Mouse (Mus musculus) kidney, adult 2 months (tissue): ENCODE results near the gene Nfatc2ip. TPM values are rescaled to one million over a fixed set of nuclear protein-coding genes. Genes with fewer than 3 reads are reported as not detected.

Experiments
- DNase-seq: peaks from one replicate; pipeline ENCODE4 v3.0.0; 2021
- H3K27ac ChIP-seq: fragments of 200-500 bp; 2 replicates; pipeline ENCODE4 v1.5.1; 2012; ENCODE audit warnings: low read depth, low read length, control low read depth, inconsistent platforms; ENCODE audit not compliant: insufficient read depth
- H3K27me3 ChIP-seq: fragments of 200-500 bp; replicated peaks from 2 replicates; pipeline ENCODE4 v1.6.1; 2012; ENCODE audit warnings: mild to moderate bottlenecking, moderate library complexity, low read length, inconsistent platforms; ENCODE audit not compliant: control insufficient read depth, insufficient read depth
- H3K36me3 ChIP-seq: fragments of 200-500 bp; 2 replicates; pipeline ENCODE4 v1.6.1; 2012; ENCODE audit warnings: mild to moderate bottlenecking, moderate library complexity, low read length, inconsistent platforms; ENCODE audit not compliant: control insufficient read depth, insufficient read depth
- H3K4me1 ChIP-seq: fragments of 200-500 bp; 2 replicates; pipeline ENCODE4 v1.6.1; 2011; ENCODE audit warnings: low read length; ENCODE audit not compliant: control insufficient read depth, insufficient read depth
- H3K4me3 ChIP-seq: fragments of 200-500 bp; 2 replicates; pipeline ENCODE4 v1.5.1; 2011; ENCODE audit warnings: mild to moderate bottlenecking, low read depth, low read length, control low read depth; ENCODE audit not compliant: insufficient read depth
- CTCF ChIP-seq: fragments of 200-500 bp; conservative IDR thresholded peaks from 2 replicates; pipeline ENCODE4 v1.5.1; 2011; ENCODE audit warnings: low read depth, mild to moderate bottlenecking, control low read depth, low read length, moderate library complexity, mixed read lengths; ENCODE audit not compliant: insufficient read depth, insufficient read length
- POLR2A ChIP-seq: fragments of 200-500 bp; IDR thresholded peaks from one replicate; pipeline ENCODE4 v1.6.1; 2011; ENCODE audit warnings: low read depth, low read length, control low read depth
- WGBS: fragments of 180-500 bp; shearing (Covaris S2); methylation state at CpG from one replicate; pipeline ENCODE4 v1.1.7; 2018; 5-methylcytosine and 5-hydroxymethylcytosine counted together
- polyA plus RNA-seq: library from polyadenylated mRNA; depleted of rRNA; stranded (reverse); fragments of >200 nt; gene quantifications from 2 replicates; pipeline ENCODE4 v1.2.3, GENCODE M21; 2012; rRNA removed

Gene Nfatc2ip
- 3.5 and 3.9 TPM in 2 replicates for polyA plus RNA-seq

GRCm38 (mm10) chr7:126396298-126397119, at the start of gene Nfatc2ip:
TSS of gene Nfatc2ip (minus strand) at chr7:126396737.
- Histone ChIP-seq H3K36me3 (no peaks in the 10 kb centered on the region), H3K27me3 (no peaks in the 10 kb centered on the region), H3K4me3 (peak within 1 kb of the TSS; percentile 80), H3K4me1 (no peaks in the 10 kb centered on the region; the same call in 1 of the 2 replicates), H3K27ac (no peak within 1 kb of the TSS)
- under 1% methylated on average over 59 of the region's 59 CpGs for WGBS
- no peak for TF ChIP-seq CTCF
- peak; percentile 47 for TF ChIP-seq POLR2A
- peak; percentile 99 for DNase-seq

GRCm38 (mm10) chr7:126446217-126446616, 49.7 kb upstream of the Nfatc2ip start:
- TF ChIP-seq CTCF (no peak), POLR2A (no peak)
- WGBS = 94% methylated on average over 21 of the region's 21 CpGs
- no peak overlapping the region for H3K27ac ChIP-seq

GRCm38 (mm10) chr7:126445104-126445815, 48.7 kb upstream of the Nfatc2ip start:
- H3K27me3 ChIP-seq = no peaks in the 10 kb centered on the region
- WGBS = 96% methylated on average over 15 of the region's 15 CpGs
- H3K27ac ChIP-seq = no peak overlapping the region
- H3K4me1 ChIP-seq = no peaks in the 10 kb centered on the region
- DNase-seq = no peak
- TF ChIP-seq POLR2A (no peak), CTCF (no peak)
- H3K4me3 ChIP-seq = no peak overlapping the region
- peaks cover 5% of the 10 kb centered on the region for H3K36me3 ChIP-seq

More at GRCm38 (mm10) chr7:126446217-126446616, 49.7 kb upstream of the Nfatc2ip start:
- peaks cover 5% of the 10 kb centered on the region for H3K36me3 ChIP-seq
- H3K4me3 ChIP-seq = no peak overlapping the region
- no peak for DNase-seq
- H3K4me1 ChIP-seq = no peaks in the 10 kb centered on the region
- H3K27me3 ChIP-seq = no peaks in the 10 kb centered on the region

GRCm38 (mm10) chr7:126444536-126444935, 48.0 kb upstream of the Nfatc2ip start:
- peaks cover 5% of the 10 kb centered on the region for H3K36me3 ChIP-seq
- no peaks in the 10 kb centered on the region for H3K27me3 ChIP-seq
- DNase-seq = no peak
- no peak for TF ChIP-seq CTCF
- TF ChIP-seq POLR2A = no peak
- H3K4me1 ChIP-seq = no peaks in the 10 kb centered on the region
- H3K4me3 ChIP-seq = no peak overlapping the region
- H3K27ac ChIP-seq = no peak overlapping the region
- WGBS = 92% methylated on average over 9 of the region's 9 CpGs

DNA sequence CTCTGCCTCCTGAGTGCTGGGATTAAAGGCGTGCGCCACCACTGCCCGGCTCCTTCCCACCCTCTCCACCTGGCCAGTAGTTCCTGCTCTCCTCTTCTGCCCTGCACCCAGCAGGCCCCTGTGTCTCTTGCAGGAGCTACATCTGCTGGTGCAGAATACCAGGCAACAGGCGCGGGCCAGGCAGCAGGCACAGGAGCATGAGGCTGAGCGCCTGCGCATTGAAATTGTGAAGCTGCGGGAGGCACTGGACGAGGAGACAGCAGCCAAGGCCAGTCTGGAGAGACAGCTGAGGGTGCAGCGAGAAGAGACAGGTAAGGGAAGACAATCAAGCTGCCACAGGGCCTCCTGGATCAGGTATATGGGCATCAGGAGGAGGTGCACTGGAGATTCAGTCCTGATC, 47.5 kb upstream of the Nfatc2ip start:
- H3K4me1 ChIP-seq = no peaks in the 10 kb centered on the region
- peaks cover 5% of the 10 kb centered on the region for H3K36me3 ChIP-seq
- H3K4me3 ChIP-seq = no peak overlapping the region
- no peak overlapping the region for H3K27ac ChIP-seq
- WGBS = 96% methylated on average over 10 of the region's 10 CpGs
- H3K27me3 ChIP-seq = no peaks in the 10 kb centered on the region
- TF ChIP-seq CTCF (no peak), POLR2A (no peak)
- no peak for DNase-seq

- TF ChIP-seq CTCF (no peak), POLR2A (no peak)
- H3K4me3 ChIP-seq = no peak overlapping the region
- 85% methylated on average over 9 of the region's 9 CpGs for WGBS
- no peaks in the 10 kb centered on the region for H3K27me3 ChIP-seq
- H3K36me3 ChIP-seq = peaks cover 5% of the 10 kb centered on the region
- no peak for DNase-seq
- no peak overlapping the region for H3K27ac ChIP-seq
- no peaks in the 10 kb centered on the region for H3K4me1 ChIP-seq
These were observed 43.6 kb upstream of the Nfatc2ip start for GRCm38 (mm10) chr7:126440134-126440533.

DNA sequence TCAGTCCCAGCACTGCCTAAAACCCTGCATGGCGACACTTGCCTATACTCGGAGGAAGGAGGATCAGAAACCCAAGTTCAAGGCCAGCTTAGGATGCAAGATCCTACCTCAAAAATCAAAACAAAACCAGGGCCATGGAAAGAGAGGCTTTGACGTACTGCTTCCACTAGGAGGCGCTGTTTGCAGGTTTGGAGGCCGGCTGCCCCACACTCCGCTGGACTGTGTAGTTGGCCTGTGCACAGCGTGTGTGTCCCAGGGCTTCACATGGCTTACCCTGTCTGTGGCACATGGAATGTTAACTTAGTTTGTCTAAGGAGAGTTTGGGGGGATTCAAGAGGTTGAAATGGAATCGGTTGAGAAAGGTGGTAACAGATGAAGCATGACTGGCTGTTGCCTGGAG, 40.3 kb upstream of the Nfatc2ip start:
- 18% methylated on average over 8 of the region's 8 CpGs for WGBS
- DNase-seq = peak; percentile 50
- no peaks in the 10 kb centered on the region for H3K4me1 ChIP-seq
- H3K27ac ChIP-seq = no peak overlapping the region
- no peak for TF ChIP-seq POLR2A
- peak; percentile 87 for TF ChIP-seq CTCF
- no peak overlapping the region for H3K4me3 ChIP-seq
- H3K36me3 ChIP-seq = no peaks in the 10 kb centered on the region
- H3K27me3 ChIP-seq = no peaks in the 10 kb centered on the region
